Mouse (Mus musculus): Measurements from ENCODE around the gene Zfc3h1. TPM values are rescaled to one million over a fixed set of nuclear protein-coding genes. Genes with fewer than 3 reads are reported as not detected.

Zfc3h1 gene
- 10 to 100 TPM; 11.5 to 15.3 TPM for total RNA-seq (2021)

DNA sequence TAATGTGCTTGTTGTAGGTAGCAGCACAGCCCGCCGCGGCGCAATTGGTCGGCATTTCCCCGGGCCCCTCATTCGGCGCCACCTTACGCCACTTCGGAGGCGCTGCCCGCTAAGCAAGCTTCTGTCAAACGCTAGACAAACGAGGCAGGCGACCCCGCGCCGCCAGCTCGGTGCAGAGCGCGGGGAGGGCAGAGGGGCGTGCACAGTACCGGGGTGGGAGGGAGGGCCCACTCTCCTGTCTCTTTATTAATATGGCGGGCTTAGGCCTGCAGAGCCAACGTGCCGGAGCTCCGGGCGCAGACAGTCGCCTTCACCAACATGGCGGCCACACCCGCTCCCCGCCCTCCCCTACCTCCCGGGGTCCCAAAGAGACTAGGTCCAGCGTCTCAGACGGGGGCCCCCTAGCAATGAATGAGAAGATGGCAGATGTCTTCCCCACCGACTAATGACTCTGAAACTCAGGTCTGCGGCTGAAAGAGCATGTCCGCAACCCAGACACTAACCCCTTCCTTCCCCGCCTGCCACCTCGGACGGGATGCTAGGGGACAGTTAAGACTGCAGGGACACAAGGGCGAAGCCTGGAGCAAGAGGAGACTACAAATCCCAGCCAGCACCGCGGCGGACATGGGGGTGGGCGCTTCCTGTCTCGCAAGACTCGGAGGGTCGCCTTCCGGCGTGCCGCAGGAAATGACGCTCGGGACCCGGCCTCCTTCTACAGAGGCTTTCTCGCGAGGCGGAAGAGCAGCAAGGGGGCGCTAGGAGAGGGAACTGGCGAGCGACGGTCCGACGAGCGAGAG, at the start of gene Zfc3h1, which contains the start of gene Thap2:
Gene Zfc3h1, plus strand, starts transcription at position 739 of the 797 bp plus-strand sequence.
Gene Thap2, minus strand, starts transcription at position 223 of the 797 bp plus-strand sequence.
- intact Hi-C loops (cut with DNase I) = loop anchor here (1.0 to 5.0 kb wide), 4 partner anchors 22 to 132 kb away; partner anchors contain the start of genes Rab21, Tbc1d15 and Tmem19
- peak; percentile 95 for DNase-seq

DNA sequence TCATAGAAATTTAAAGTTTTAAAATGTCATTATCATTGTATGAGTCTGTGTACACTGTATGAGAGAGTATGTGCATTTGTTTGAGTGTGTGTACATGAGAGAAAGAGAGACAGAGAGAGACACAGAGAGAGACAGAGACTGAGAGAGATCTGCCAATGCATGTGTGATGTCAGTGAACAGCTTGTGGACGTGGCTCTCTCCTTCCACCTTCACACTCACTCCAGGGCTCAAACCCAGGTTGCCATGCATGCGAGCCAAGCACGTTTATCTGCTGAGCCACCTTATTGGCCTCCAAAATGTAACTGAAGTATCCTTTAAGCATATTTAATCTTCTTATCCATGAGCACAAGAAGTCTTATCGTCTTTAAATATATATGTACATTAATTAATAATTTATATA, 47.9 kb upstream of the Zfc3h1 start:
- intact Hi-C loops (cut with DNase I) = no loop called here
- DNase-seq = no peak

DNA sequence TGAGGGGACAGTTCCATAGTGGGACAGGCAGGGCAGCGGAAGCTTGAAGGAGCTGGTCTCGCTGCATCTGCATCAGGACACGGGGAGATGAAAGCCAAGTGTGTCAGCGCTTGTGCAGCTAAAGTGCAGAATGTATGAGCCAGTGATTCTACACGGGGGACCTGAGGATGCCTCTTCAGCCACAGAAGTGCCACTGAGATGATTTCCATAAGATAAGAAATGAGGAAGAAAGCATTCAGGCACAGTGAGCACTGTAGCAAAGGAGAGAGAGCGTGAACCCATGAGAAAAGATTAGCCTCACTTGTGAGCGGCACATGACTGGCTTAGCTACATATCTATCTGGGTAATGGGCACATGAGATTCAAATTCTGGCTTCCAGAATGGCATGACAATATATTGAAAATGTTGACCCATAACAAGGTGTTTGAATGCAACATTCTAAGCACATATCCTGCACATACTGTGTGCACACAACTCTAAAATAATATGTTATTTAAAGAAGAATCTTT, 44.9 kb upstream of the Zfc3h1 start:
- DNase-seq = no peak
- intact Hi-C loops (cut with DNase I) = no loop called here

GRCm38 (mm10) chr10:115342771-115343425, 41.9 kb upstream of the Zfc3h1 start:
- intact Hi-C loops (cut with DNase I) = no loop called here

GRCm38 (mm10) chr10:115346444-115346843, 38.3 kb upstream of the Zfc3h1 start:
- intact Hi-C loops (cut with DNase I) = no loop called here
- no peak for DNase-seq

More at GRCm38 (mm10) chr10:115342771-115343425, 41.9 kb upstream of the Zfc3h1 start:
- no peak for DNase-seq

- no peak for DNase-seq
- intact Hi-C loops (cut with DNase I) = no loop called here
Measured at GRCm38 (mm10) chr10:115348131-115348530, 36.6 kb upstream of the Zfc3h1 start.

DNA sequence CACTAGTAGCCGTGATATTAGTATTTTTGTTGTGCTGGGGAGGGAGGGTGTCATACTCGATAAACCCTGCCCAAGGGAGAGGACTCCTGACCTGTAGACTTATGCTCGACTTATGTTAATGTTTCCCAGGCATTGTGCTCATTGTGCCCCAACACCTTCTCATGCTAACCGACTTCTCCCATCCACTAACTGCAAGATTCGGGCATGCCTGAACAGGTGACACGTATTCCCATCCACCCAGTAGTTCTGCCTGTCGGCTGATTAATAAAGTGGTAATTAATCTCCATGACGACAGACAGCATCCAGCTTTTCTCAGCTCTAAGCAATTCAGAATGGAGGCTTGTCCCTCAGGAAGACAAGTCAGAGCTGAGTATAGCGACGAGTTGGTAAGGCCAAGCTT, 35.7 kb upstream of the Zfc3h1 start:
- intact Hi-C loops (cut with DNase I) = no loop called here
- no peak for DNase-seq

DNA sequence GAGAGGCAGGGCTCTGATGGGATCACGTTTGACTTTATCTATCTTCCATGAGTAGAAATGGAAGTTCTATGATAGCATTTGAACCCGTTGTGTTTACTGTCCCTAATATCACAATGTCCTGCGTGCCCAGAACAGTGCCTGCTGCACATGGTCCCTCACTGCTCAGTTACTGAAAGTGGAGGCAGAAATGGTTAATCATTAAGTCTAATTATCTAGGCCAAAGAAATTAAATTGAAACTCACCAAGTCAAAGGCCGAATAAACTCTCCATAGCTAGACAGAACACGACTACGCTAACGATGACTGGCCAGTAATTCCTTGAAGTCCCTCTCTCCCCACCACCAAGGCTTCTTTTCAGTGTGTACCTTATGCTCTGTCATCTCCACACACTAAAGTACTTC, 35.2 kb upstream of the Zfc3h1 start:
- intact Hi-C loops (cut with DNase I) = no loop called here

DNA sequence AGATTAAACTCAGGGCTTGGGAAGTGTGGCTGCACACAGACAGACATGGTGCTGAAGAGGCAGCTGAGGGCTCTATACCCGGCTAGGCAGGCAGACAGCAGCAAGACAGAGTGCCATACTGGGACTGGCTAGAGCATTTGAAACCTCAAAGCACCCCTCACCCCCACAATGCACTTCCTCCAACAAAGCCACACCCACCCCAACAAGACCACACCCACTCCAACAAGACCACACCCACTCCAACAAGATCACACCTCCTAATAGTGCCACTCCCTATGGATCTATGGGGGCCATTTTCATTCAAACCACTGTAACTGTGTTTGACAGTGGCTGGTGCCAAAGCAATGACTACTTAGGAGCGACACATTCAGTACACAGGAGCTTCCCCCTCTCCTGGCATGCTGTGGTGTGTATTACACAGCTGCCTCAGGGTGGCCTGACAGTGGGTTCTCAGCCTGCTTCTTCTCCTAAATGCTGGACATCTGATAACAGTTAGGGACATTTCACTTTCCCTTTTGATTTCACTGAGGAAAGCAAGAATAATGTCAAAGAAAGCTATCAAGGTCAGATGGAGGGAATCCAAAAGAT, 33.9 kb upstream of the Zfc3h1 start:
- intact Hi-C loops (cut with DNase I) = no loop called here

More for the DNA sequence above, 35.2 kb upstream of the Zfc3h1 start:
- DNase-seq = no peak

DNA sequence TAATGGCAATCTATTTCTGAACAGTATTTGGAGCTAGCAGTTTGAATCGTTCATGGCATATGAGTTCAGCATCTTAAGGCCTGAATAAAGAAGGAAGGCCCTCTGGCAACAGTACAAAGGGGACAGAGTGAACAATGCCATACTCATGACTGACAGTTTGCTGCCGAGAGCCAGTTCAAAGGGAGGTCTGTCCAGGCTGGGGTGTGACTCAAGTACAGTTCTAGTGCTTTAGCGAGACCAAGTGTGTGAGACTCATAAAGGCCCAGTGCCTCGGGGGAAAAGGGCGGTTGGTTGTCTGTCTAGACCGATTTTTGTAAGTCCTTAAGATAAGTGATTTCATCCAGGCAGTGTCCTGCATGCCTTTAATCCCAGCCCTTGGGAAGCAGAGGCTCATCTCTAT, 30.2 kb upstream of the Zfc3h1 start:
- intact Hi-C loops (cut with DNase I) = no loop called here
- DNase-seq = no peak

More for the DNA sequence above, 33.9 kb upstream of the Zfc3h1 start:
- DNase-seq = no peak

- intact Hi-C loops (cut with DNase I) = no loop called here
- DNase-seq = no peak
Measured at GRCm38 (mm10) chr10:115355016-115355415, 29.7 kb upstream of the Zfc3h1 start.

DNA sequence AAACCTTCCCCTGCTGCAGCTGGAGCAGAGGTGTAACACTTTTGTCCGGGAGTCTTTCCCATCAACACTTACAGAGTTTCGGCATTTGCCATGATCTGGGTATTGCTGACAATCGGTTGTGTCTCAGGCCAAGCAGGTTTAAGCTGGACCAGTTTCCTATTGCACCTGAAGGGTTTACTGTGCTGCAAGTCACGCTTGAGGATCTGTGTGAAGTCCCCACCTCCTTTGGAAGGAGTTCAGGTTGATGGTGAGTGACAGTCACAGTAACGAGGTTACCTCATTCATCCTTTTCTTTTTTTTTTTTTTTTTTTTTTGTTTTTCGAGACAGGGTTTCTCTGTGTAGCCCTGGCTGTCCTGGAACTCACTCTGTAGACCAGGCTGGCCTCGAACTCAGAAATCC, 28.7 kb upstream of the Zfc3h1 start:
- no peak for DNase-seq
- intact Hi-C loops (cut with DNase I) = no loop called here

DNA sequence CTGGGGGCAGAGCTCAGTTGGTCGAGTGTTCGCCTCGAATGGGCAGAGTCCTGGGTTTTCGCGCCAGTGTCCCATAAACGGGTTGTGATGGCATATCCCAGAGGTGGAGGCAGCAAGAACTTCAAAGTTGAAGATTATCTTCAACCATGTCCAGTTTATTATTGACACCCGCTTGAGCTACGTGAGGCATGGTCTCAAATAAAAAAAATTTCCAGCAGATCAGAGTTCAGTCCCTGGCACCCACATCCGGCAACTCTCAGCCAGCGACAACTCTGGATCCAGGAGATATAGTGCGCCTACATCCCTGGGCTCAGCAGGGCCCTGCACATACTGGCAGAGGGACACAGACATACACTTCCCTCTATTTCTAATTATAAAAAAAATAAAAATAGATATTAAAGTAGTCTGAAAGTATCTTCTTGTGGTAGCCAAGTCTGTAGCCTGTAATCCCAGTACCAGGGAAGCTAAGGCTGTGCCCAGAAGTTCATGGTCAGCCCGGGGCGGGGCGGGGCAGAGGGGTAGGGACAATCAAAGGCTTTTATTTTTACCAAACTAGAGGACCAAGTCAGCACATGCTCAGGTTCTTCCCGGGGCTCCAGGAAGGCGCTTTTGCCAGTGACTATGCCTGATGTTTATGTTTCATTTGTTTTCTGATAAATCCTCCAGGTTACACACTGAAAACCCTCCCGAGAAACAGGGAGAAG, 26.4 kb upstream of the Zfc3h1 start:
- no peak for DNase-seq
- intact Hi-C loops (cut with DNase I) = no loop called here

DNA sequence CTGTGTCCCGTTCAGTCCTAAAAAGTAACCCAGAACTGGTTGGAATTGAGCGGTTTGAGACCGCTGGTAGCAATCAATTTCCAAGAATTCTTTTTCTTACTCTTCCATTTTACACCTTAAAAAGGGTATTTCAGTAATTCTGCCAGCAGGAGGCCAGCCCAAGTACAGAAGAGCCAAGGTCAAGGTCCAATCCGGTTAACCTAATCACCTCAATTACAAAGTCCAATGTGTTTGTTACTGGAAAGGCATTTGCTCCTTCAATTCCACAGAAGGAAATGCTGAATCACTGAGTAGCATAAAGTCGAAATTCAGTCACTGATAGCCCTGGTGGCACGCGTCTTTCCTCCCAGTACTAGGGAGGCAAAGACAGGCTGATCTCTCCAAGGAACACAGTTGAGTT, 25.7 kb upstream of the Zfc3h1 start:
- intact Hi-C loops (cut with DNase I) = no loop called here

DNA sequence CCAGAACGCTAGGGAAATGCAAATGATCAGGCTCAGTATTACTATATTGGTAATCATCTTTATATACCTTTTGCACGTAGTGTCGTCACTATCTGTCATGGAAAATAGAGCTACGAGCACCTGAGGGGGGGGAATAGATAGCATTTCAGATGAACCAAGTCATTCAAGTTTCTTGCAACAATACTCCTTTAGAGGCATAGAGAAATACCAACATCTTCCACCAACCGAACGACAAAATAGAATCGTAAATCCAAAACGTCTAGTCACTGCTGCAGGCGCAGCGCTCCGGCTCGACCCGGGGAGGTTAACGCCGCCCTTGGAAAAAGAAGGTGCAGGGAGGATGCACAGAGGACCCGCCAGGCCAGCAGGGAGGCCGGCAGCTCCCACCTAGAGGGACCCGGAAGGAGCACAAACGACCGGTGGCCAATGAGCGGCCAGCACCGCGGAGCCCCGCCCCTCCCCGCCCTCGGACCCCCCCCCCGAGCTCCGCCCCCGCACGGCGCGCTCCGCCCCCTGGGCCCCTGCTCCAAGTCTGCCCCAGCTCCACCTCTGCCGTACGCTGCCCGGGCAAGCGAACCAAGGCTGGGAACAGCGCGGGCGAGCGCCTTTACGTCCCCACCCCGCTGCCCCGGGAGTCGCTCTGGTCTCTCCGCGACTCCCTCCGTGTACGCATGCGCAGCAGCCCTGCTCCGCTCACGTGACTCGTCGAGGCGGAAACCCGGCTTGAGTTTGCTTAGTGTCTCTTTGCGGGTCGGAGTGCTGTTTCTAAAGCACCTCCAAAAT, 22.7 kb upstream of the Zfc3h1 start, which contains the start of gene Tmem19:
Gene Tmem19, minus strand, starts transcription at position 662 of the 783 bp plus-strand sequence.
- intact Hi-C loops (cut with DNase I) = loop anchor here (1.0 to 5.0 kb wide), 3 partner anchors 22 to 110 kb away; partner anchors contain the start of genes Tbc1d15, Thap2 and Zfc3h1
- DNase-seq = peak; percentile 95 to 97

More for the DNA sequence above, 25.7 kb upstream of the Zfc3h1 start:
- DNase-seq = no peak

GRCm38 (mm10) chr10:115362623-115362964, 22.2 kb upstream of the Zfc3h1 start:
- DNase-seq = no peak
- intact Hi-C loops (cut with DNase I) = loop anchor here (1.0 to 5.0 kb wide), 2 partner anchors 22 to 110 kb away; partner anchors contain the start of genes Tbc1d15, Thap2 and Zfc3h1

- DNase-seq = no peak
- intact Hi-C loops (cut with DNase I) = loop anchor here (5.0 kb wide), 1 partner anchor 111 kb away; the partner anchor contains the start of gene Tbc1d15
Measured at GRCm38 (mm10) chr10:115363151-115363550, 21.6 kb upstream of the Zfc3h1 start.

DNA sequence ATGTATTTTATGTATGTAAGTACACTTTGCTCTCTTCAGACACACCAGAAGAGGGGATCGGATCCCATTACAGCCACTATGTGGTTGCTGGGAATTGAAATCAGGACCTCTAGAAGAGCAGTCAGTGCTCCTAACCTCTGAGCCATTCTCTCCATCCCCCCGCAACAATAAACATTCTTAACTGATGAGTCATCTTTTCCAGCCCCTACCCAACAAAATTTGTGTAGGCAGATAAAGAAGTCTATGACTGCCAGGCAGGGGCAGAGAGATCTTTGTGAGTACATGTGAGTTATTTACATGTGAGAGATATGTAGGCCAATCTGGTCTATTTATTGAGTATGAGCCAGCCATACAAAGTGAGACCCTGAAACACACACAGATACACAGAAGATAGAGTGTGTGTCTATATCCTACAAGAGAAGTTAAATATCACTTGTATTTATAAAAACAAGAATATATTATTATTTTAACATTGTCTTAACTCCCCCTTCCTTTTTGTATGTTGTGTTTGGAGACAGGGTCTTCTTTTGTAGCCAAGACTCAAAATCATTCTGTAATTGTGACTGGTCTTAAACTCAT, 3.2 kb upstream of the Zfc3h1 start:
- no peak for DNase-seq
- intact Hi-C loops (cut with DNase I) = no loop called here
